Mouse (Mus musculus) megakaryocyte-erythroid progenitor cell, adult 5-6 weeks (primary cell): ENCODE measurements at regions not wholly inside any gene's neighbourhood (a gene's known extent, or its start where the extent isn't known, plus 50 kb on each side); places are given as distances from the start of the nearest gene placed in this dataset.

Experiments
- ATAC-seq: replicated peaks from 2 replicates; pipeline ENCODE4 v1.8.0; 2016; ENCODE audit warnings: mild to moderate bottlenecking, inconsistent platforms; ENCODE audit not compliant: severe bottlenecking, poor library complexity, low FRiP score, low TSS enrichment

DNA sequence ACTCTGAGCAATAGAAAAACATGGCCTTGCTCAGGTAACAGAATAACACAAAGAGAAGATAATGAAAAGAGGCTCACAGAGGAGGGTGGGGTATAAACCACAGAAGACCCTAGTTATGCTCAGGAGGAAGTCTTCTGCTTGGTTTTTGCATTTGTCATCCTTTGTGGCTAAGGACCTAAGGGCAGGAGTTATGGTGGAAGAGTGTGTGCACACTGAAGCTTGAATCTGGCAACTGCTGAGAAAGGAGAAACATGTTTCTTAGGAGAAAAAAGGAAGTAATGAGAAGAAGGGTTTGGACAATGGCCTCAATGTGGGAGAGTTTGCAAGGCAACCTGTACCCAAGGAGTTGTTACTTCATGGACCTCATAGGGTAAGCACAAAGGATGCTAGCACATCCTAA, 106.8 kb upstream of the Nyap2 start:
- no peak for ATAC-seq

DNA sequence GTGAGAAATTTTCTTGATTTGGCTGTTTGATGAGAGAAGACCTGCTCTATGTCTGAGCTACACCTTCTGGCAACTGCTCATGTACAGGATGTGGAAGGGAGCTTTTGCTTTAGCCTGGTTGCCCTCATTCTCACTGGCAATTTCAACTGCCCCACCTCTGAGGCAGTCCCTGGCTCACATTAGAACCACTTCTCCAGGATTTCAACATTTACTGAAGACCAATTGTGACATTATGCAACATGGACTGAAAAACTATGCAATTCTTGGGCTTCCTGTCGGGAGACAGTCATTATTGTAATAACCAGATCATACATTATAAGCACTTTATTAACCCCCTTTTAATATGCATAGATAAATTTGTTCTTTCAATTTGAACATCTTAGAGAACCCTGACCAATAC, 107.6 kb upstream of the Nyap2 start:
- ATAC-seq, result no peak

DNA sequence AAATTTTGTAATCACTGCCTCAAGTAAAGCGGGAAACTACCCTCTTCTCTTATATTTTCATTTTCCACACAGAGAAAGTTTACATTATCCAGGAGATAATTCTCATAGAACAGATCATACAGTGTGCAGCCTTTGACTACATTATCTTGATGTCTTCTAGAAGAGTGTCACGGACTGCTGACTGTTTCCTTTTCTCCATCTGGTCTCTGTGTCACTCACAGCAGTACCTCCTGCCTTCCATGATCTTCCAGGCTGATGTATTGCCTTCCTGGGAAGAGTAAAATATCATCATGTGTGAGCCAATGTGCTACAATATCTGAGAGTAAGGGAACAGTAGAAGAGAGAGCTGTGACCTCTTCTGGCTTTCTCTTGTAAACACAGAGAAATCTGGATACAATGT, 111.0 kb upstream of the Nyap2 start:
- no peak for ATAC-seq

DNA sequence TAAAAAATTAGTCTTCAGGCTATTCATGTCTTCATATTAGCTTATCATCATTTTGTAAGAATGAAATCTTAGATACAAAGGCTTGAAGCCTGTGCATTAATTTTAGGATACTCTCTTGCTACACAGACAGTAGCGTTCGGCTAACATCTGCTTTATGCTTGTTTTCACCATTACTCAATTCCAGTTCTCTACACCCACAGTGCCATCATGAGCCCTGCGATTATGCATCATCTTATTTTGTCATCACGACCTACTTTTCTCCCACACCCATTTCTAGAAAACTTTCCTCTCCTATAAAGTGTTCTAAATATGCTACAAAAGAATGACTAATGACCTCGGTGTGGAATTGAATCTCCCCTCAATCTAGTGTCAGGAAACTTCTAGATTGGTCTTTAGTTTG, 112.4 kb upstream of the Nyap2 start:
- no peak for ATAC-seq

DNA sequence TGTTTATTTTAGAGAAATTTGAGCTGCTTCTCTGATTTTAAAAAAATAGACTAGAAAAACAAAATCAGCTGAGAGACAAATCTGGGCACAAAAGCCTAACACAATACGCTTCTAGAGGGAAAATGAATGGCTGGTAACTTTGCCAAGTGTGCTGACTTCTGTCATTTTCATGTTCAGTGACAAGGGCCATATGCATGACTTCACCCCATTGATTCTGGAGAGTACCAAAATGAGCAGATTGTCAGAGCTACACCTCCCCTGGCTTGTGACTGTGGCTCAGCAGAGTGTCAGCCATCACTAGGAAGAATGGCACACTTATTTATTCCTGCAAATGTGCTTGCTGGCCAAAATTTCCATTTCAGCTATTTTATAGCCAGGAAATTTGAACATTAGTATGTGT, 112.9 kb upstream of the Nyap2 start:
- no peak for ATAC-seq

DNA sequence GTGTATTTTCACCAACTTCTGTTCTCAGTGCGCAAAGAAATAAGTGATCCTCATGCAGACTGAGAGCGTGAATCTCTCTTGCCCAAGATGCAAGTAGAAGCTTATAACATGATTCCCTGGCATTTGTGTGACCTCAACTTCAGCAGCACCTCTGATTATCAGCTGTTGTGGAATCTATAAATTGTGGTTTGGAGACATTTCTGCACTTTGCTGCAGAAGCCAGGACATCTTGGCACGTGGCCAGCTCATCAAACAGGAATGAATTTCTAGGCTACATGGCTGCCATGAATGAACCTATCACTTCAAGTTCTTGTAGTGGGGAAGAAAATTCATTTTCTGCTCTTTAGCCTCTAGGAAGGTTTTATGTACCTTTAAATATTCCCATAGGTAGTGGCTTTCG, 126.3 kb upstream of the Nyap2 start:
- peak; percentile 54 for ATAC-seq

DNA sequence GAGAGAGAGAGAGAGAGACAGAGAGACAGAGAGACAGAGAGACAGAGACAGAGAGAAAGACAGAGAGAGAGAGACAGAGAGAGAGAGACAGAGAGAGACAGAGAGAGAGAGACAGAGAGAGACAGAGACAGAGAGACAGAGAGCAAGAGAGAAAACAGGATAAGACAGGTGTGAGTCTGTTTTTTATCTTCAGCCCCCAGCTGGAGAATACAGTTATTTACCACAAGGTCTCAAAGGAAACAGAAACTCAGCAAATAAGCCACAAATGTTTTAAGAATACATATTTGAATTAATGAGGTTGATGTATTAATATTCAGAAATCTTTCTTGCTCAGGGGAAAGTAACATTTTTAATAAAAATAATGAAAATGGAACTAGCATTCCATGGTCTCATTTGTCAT, 130.7 kb upstream of the Nyap2 start:
- peak; percentile 72; the same call in 1 of the 2 replicates for ATAC-seq

DNA sequence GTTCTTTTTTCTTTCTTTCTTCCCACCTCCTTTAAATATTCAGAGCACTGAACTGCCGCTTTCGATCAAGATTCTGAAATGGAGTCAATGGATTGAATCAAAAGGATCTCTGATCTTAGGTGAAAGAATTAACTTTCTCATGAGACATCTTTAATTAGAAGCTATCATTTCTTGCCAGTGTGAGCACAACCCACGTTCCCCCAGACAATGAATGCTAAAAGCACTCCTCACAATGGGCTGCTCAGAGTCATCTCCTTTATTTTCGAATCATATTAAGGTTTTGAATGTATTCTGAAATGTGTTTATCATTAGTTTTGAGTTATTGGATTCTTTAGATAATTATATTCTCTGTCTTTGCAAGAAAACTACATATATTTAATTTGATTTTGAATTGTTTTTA, 137.4 kb upstream of the Nyap2 start:
- no peak for ATAC-seq

DNA sequence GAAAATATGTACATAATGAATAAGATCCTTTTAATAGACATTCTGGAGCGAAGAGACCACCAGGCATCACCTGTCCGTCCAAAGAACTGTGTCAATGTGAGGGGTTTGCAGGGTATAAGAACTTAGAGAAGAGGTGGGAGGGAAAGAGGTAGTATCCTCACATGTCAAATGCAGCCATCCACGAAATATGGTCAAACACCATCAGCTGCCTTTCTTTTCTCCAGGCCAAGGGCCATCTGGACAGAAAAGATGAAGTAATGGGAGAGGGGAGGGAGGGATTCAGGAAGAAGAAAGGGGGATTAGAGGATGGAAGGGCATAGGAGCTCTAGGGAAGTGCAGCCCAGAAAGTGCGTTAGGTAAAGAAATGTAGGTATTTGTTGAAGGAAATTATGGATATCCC, 141.0 kb upstream of the Dock10 start:
- no peak for ATAC-seq

DNA sequence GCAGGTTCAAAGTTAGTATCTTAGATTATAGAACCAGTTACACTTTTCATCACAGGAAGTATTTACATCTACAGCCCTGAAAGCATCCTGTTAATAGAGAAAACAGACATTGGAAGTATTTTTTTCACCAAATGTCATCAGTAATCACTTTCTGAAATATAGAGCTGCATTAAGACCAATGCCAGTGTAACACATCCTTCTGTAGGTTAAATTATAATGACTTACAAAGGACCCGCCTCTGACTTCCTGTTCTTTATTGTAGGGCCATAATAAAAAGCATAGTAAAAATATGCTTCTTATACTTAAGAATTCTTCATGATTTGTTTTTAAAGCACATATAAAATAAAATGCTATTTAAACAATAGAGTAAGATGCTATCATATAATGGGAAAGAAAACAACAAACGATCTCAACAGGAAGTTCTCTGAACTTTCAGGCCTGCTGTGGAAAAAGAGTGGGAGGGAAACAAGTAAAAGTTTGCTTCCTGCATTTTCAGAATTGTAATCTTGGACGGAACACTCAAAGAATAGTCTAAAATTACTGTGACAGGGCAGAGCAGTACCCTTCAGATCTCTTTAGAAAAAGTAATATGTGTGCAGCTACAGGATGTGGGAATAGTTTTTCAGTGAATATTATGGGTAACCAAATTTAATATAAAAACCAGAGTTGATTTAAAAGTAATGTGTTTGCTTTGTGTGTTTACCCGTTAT, 116.0 kb upstream of the Dock10 start:
- no peak for ATAC-seq

DNA sequence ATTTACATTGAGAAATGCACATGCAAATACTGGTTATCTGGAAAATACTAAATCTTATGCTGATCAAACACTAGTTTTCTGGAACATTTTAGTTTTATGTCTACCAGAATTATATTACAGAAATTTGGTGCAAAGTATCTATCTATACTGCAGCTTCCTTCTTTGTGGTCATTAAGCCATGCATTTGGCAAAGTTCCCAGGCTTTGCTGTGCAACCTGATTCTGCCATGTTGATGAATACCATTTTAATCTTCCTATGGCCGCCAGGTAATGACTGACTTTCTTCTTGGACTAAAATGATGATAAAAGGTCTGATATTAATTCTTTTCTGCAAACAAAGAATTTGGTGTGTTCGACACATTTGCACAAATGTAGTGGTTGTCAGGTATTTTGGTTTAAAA, 115.3 kb upstream of the Dock10 start:
- no peak for ATAC-seq

DNA sequence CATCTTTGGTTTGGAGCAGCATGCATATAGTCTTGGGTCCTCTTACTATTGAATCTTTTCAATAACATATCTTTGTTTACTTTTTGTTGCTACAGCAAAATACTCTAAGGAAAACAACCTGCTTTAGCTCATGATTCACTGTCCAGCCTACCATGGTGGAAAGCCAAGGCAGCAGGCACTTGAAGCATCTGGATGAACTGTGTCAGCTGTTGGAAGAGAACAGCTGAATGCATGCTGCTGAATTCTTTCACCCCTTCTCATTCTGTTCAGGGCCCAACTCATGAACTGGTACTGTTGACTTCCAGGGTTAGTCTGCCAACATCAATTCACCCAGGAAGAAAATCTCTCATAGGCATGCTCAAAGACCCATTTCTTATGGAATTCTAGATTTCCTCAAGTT, 110.5 kb upstream of the Dock10 start:
- ATAC-seq, result no peak

DNA sequence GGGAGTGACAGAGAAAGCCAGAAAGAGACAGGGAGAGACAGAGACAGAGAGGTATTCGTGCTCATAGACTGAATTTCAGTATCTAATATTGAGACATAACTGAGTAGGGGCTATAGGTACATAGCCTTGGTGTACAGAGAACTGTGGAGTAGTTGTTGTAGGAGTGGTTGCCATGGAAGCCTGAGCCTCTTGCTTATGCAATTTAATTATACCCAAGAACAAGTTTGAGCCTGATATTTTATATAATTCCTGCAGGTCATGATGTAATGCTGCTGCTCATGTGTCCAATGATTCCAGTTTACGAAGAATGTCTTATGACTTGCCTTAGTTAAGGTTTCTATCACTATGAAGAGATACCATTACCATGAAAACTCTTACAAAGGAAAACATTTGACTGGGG, 98.7 kb upstream of the Dock10 start:
- ATAC-seq, result no peak

DNA sequence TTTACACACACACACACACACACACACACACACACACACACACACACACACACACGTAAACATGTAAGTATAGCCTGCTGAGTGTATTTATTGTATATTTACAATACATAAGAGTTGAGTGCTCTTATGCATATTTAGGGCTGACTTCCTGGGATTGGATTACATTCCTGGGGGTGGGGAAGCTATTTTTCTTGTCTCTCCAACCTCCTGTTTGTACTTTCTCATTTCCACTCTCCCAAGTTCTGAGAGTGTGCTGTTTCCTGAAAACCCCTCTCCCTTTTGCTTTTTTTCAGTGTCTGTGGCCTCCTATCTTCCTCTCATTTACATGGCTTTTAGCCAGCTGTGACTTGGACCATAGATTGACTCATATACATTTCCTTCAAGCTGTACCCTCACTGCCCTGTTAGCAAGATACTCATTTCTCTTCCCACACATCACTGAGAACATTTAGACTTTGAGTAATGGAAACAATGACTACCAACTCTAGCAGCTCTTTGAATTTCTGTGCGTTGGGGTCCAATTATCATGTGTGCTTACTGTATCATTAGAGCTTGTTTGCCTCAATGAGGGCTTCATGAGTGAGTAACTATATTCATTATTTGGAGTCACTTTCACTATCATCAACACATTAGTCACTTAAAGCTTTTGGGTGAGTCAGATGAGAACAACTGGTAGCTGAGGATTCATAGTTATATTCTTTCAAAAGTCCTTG, 96.8 kb upstream of the Dock10 start:
- ATAC-seq, result no peak

DNA sequence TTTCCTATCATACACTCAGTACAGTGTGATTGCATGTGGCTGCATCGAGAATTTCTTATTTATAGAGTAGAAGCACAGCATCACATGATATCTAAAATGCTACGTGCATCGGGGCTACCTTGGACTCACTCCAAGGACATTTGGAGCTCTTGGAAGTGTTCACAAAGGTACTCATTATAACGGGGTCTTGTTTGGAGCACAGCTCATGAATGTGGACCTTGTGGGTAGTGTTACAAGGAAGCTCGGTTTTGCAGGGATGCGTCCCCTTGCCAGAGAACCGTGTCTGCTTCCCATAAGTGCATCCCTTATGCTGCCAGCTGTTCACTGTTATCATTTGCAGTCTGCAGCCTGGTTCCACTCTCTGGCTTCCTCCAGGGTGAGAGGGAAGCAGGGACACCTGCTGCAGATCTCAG, 96.0 kb upstream of the Dock10 start:
- no peak for ATAC-seq

DNA sequence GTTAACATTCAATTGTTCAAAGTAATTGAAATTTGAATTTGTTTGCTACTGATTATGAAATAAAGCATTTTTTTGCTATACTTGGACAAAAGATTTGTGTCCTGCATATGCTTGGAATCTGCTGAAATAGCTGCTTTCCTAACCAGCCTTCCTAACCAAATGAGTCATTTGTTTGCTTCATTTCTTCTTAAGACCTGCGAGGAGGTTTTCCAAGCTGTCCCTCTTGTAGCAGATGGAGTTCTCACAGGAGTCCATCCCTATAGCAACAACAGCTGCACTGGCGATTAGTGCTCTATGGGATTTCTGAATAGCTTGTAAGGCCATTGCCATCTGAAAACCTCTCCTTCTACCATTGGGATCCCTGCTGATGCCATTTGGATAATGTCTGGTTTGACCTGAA, 94.4 kb upstream of the Dock10 start:
- ATAC-seq, result no peak

DNA sequence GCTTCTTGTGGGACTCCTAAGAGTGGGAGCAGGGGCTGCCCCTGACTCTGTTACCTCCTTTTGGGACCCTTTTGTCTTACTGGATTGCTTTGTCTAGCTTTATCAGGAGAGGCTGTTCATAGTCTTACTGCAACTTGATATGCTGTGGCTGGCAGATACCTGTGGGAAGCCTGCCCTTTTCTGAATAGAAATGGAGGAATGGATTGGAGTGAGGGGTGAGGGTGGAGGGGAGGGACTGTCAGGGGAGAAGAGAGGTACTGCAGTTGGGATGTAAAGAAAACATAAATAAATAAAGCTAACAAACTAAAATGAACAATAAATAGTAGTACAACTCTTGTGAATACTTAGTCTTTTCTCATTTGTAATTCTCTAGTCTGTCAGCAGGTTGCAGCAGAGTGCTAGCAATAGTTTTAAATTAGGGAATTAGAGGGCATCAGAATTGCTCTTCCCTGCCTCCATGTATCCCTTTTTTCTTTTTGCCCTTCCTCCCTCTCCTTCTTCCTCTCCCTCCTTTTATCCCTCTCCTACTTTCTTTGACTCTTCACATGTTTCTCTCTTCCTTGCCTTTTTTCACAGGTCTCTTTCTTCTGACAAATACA, 72.0 kb upstream of the Dock10 start:
- ATAC-seq, result no peak

DNA sequence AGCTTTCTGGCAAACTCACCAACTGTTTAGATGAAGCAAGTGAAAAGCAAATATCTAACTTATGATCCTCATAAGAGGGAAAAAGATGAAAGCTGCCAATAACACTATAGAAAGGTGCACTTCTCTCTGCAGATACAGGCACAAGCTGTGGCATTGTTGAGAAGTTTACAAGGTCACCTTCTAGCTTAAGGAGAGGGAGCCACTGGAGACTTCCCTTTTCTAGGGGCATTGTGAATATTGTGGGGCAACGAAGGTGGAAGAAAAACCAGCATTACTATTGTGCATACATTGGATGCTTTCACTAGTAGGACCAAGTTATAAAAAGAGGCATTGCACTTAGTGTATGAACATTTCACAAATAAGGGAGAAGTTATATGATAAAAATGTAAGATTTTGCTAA, 68.1 kb upstream of the Dock10 start:
- ATAC-seq, result no peak

DNA sequence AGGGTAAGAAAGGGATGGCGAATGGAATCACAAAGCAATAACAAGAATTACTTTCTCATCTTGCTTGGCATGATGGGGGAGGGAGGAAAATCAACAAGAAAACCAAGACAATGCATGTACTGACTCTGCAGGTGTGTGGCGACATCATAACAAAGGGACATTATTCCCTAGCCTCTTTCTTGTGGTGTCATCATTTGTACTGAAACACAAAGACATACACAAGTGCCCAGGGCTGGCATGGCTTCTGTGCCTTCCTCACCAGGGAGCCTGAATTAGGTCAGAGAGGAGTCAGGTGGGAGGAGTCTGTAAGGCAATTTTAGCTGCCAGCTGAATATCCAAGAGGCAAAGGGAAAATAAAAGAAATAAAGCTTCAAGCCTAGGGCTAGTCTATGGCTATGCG, 65.6 kb upstream of the Dock10 start:
- no peak for ATAC-seq

DNA sequence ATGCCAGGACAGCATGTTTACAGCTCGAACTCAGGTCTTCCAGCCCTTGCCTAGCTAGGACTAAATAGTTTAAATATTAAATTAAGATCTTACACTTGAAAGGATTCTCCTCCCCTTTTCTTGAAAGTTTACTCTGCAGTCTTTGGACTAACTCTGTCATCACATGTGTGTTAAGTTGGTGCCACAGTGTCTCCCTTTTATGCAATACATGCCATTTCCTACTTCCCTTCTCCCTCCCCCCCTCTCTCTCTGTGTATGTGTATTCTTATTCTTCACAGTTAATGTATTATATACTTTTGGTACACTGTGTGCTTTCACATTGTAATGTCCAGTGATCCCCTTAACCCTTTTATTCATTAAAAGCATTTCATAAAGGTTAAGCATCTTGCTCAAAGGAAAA, 63.9 kb upstream of the Dock10 start:
- ATAC-seq, result no peak

DNA sequence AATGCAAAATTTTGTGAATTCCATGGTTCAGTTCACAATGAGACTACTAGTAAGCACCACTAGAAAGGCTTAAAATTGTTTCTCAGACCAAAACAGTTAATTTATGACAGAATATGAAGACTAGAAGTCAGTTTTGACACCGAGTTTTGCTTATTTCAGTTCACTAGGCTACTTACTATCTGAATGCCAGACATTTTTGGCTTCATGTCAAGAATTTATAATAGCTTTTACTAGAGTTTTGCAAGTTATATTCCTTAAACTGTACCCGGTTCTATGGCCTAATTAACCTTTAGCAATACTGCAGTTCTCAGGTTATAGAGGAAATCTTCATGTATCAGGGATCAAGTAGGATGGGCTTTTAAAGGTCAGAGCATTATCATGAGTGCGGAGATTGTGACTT, 54.6 kb upstream of the Dock10 start:
- ATAC-seq, result no peak
